Mouse (Mus musculus) lung, embryonic 16.5 days (tissue): ENCODE data around the gene Abcc6. TPM values are rescaled to one million over a fixed set of nuclear protein-coding genes. Genes with fewer than 3 reads are reported as not detected.
A peak's percentile ranks its signal among the peaks of the same experiment; 100 is the strongest.

ENCODE experiments used
- ATAC-seq: fragments of 200-750 bp; cut with Nextera tagmentation; 2 replicates; pipeline ENCODE4 v1.8.0; 2017; ENCODE audit warnings: low read depth, mild to moderate bottlenecking, moderate library complexity
- H3K27ac ChIP-seq: fragments of 300-500 bp; sonication (generic); 2 replicates; pipeline ENCODE4 v1.5.1; 2014; ENCODE audit warnings: mild to moderate bottlenecking, control low read depth, low read length
- H3K27me3 ChIP-seq: fragments of 300-500 bp; sonication (generic); 2 replicates; pipeline ENCODE4 v1.6.1; 2014; ENCODE audit warnings: low read depth, low read length, mixed read lengths; ENCODE audit not compliant: control insufficient read depth, insufficient read depth
- H3K36me3 ChIP-seq: fragments of 300-500 bp; sonication (generic); 2 replicates; pipeline ENCODE4 v1.6.1; 2014; ENCODE audit warnings: low read length; ENCODE audit not compliant: control insufficient read depth, insufficient read depth
- H3K4me1 ChIP-seq: fragments of 300-500 bp; sonication (generic); replicated peaks from 2 replicates; pipeline ENCODE4 v1.6.1; 2014; ENCODE audit warnings: low read length, mixed read lengths; ENCODE audit not compliant: control insufficient read depth, insufficient read depth
- H3K4me2 ChIP-seq: fragments of 300-500 bp; sonication (generic); 2 replicates; pipeline ENCODE4 v1.6.1; 2014; ENCODE audit warnings: low read depth, low read length, control low read depth
- H3K4me3 ChIP-seq: fragments of 300-500 bp; sonication (generic); 2 replicates; pipeline ENCODE4 v1.5.1; 2014; ENCODE audit warnings: mild to moderate bottlenecking, low read length, control low read depth
- H3K9ac ChIP-seq: fragments of 300-500 bp; sonication (generic); 2 replicates; pipeline ENCODE4 v1.6.1; 2014; ENCODE audit warnings: low read length, control low read depth
- H3K9me3 ChIP-seq: fragments of 300-500 bp; sonication (generic); 2 replicates; pipeline ENCODE4 v1.6.1; 2016; ENCODE audit warnings: low read length; ENCODE audit not compliant: control insufficient read depth
- WGBS: fragments of 180-500 bp; shearing (Covaris S2); extraction: QIAGEN DNeasy Blood & Tissue Kit; methylation state at CpG from one replicate; pipeline ENCODE4 v1.1.7; 2014; 5-methylcytosine and 5-hydroxymethylcytosine counted together
- polyA plus RNA-seq: library from polyadenylated mRNA; unstranded; fragments of >200 nt; fragmentation: Nextera tagmentation; extraction: Ambion mirVana; gene quantifications from 2 replicates; pipeline ENCODE4 v1.2.1, GENCODE M21; 2015

Abcc6 gene
- polyA plus RNA-seq, 1 experiment from 2014 or later: 0.25 TPM

DNA sequence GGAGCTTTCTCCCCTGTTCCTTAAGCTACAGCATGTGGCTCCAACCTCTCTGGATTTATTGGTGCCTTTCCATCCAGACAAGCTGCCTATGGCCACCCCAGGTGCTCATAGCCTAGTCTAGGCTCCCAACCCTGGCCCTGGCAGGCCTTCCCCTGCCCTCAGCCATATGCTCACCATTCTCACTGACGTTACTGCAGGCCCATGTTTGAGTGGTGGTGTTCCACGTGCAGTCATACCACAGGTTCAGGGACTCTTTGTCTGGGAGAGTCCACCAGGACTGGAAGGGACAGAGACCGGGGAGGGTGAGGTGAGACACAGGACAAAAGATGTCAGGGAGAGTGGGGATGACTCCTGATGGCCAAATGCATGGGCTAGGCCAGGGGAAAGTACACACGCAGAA, 110.3 kb downstream of the Abcc6 start:
- WGBS: 58% methylated on average over 4 of the region's 4 CpGs
- Histone ChIP-seq H3K9me3 (no peaks in the 10 kb centered on the region), H3K9ac (peak overlapping the region; percentile 69), H3K4me2 (peak overlapping the region; percentile 57), H3K27ac (no peak overlapping the region; the same call in 1 of the 2 replicates), H3K27me3 (no peaks in the 10 kb centered on the region), H3K36me3 (no peaks in the 10 kb centered on the region; the same call in 1 of the 2 replicates), H3K4me1 (peaks cover 50% of the 10 kb centered on the region), H3K4me3 (peak overlapping the region; percentile 58)
- ATAC-seq: no peak

DNA sequence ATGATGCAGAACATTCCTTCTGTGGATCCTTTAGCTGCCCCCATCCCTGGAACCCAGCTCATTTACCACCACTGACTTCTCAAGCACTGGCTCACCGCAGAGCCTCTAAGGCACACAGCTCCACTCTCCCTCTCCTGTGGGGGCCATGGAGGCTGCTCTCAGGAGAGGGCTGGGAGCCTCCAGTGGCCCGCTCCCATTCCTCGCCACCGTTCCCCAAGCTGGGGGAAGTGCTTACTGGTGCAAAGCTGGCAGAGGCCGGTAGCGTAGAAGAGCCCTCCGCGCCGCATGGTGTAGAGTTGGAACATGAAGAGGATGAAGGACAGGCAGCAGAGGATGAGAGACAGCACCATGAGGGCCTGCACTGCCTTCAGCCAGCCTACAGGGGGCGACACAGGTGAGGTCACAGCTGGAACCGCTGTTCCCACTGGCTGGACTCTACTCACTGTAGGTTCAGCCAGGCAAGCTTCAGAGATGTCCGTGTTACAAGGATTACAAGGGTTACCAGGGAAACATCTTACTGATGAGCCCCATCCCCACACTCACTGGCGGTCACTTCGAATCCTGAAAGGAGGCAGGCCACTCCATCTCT, 110.9 kb downstream of the Abcc6 start:
- H3K4me1 ChIP-seq: peaks cover 50% of the 10 kb centered on the region
- H3K4me2 ChIP-seq: no peak overlapping the region; the same call in 1 of the 2 replicates
- WGBS: 60% methylated on average over 14 of the region's 14 CpGs
- no peak overlapping the region for H3K4me3 ChIP-seq
- no peaks in the 10 kb centered on the region; the same call in 1 of the 2 replicates for H3K36me3 ChIP-seq
- no peaks in the 10 kb centered on the region for H3K27me3 ChIP-seq
- no peak overlapping the region for H3K9ac ChIP-seq
- ATAC-seq: no peak
- no peaks in the 10 kb centered on the region for H3K9me3 ChIP-seq
- H3K27ac ChIP-seq: no peak overlapping the region; the same call in 1 of the 2 replicates

DNA sequence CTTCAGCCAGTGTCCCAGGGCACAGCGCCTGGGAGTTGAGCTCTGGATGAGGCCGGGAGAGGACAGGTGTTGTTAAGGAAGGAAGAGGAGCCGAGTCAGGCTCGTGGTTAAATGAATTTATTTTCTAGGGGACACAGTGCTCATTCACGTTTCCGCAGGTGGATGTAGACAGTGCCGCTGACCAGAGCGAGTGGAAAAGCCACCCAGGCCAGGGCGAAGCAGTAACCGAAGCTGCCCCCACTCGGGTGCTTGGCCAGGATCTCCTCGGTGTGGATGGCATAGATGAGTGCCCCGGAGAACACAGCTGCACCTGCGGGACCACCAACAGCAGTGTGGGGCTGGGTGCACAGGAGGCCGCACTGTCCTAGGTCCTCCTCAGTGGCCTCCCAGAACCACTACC, 112.2 kb downstream of the Abcc6 start:
- WGBS: 81% methylated on average over 15 of the region's 15 CpGs
- Histone ChIP-seq H3K9ac (no peak overlapping the region; the same call in 1 of the 2 replicates), H3K4me2 (no peak overlapping the region), H3K27ac (peak overlapping the region; percentile 78), H3K27me3 (no peaks in the 10 kb centered on the region), H3K4me1 (peaks cover 50% of the 10 kb centered on the region), H3K4me3 (no peak overlapping the region), H3K36me3 (no peaks in the 10 kb centered on the region; the same call in 1 of the 2 replicates), H3K9me3 (no peaks in the 10 kb centered on the region)
- no peak for ATAC-seq

Other genes starting within 250 kb of the Abcc6 start
- 0.72 and 1.0 TPM in 2 replicates for gene Lmtk3, start 246.6 kb downstream of the Abcc6 start, polyA plus RNA-seq
- gene Sult2b1, start 245.6 kb downstream of the Abcc6 start, polyA plus RNA-seq: 6.6 and 7.9 TPM in 2 replicates
- 108 and 112 TPM in 2 replicates for gene Cyth2, start 215.7 kb downstream of the Abcc6 start, polyA plus RNA-seq
- 0.68 and 1.3 TPM in 2 replicates for gene Kcnj14, start 205.5 kb downstream of the Abcc6 start, polyA plus RNA-seq
- gene Grwd1, start 199.4 kb downstream of the Abcc6 start, polyA plus RNA-seq: 50.0 and 51.4 TPM in 2 replicates
- gene Kdelr1, start 157.5 kb downstream of the Abcc6 start, polyA plus RNA-seq: 76.6 and 76.7 TPM in 2 replicates
- gene Grin2d, start 151.9 kb downstream of the Abcc6 start, polyA plus RNA-seq: 0.34 and 0.40 TPM in 2 replicates
- gene Syngr4, start 133.6 kb downstream of the Abcc6 start, polyA plus RNA-seq: 0.26 and 1.9 TPM in 2 replicates
- 4.6 and 5.6 TPM in 2 replicates for gene Tmem143, start 133.4 kb downstream of the Abcc6 start, polyA plus RNA-seq
- gene Emp3, start 108.9 kb downstream of the Abcc6 start, polyA plus RNA-seq: 177 and 189 TPM in 2 replicates
- gene Ccdc114, start 106.2 kb downstream of the Abcc6 start, polyA plus RNA-seq: 9.6 and 11.3 TPM in 2 replicates
- gene Nomo1, start 3.4 kb upstream of the Abcc6 start, polyA plus RNA-seq: 30.3 and 31.4 TPM in 2 replicates
- gene Kcnj11, start 70.5 kb upstream of the Abcc6 start, polyA plus RNA-seq: 0.38 and 0.59 TPM in 2 replicates
- 2.5 and 3.2 TPM in 2 replicates for gene Abcc8, start 149.7 kb upstream of the Abcc6 start, polyA plus RNA-seq
- 0.19 and 0.20 TPM in 2 replicates for gene Ush1c, start 208.2 kb upstream of the Abcc6 start, polyA plus RNA-seq
- not detected in 2 replicates for gene Otog, start 210.7 kb upstream of the Abcc6 start, polyA plus RNA-seq